Comparison of ENCODE assay signal across 14 mouse cellular contexts in the genomic region with DNA sequence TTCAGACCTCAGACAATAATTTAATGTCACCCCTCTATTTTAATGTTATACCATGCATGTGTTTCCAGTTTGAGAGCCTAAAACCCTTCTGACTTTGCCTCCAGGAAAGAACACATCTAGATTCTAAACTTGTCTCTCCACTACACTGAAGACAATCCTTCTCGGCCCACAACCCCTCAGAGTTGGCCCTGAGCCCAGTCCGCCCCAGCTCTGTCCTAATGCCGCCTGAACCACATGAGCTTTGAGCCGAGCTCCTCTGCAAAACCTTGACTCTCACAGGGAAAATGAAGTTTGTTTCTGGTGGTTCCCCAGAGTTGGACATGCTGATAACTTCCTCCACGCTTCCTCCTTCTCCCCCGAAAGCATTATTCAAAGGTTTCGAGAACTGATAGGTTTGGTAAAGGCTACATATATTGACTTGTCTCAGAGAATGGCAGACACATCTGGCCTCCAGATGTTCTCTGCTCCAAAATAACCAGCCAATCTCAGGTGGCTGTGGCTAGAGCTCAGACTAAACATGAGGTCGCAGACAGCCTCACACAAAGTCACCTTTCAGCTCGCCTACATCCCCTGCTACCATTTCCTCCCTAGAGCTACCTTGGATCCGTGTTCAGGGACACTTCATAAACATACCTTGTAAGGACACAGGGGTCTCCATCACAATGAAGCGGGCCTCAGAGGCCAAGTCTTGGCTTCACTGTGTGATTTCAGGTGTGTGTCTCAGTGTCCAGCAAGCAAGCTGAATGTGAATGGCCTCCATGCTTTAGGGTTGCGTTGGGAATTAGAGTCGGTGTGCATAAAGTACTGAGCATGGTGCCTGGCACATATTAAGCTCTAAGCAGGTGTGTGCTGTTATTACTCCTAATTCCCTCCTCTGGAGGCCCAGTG.
DNase-seq lines count a peak whose midpoint lies in the region; ATAC-seq lines count a peak whose summit lies in the region.
"Had no signal": no experiment of that assay in that cellular context is flagged by ENCODE, and none has a peak within 500 bp of the region (broad histone marks: within the 10 kb centered on the region; RNA-seq: fewer than 3 reads in every experiment).

No protein-coding gene starts in this region.

- peak; percentile 68 for ATAC-seq in common myeloid progenitor, adult 5-6 weeks (replicated peaks; ENCODE audit: low read depth, poor library complexity, severe bottlenecking)
- peak; percentile 80; the same call in 1 of the 2 replicates for ATAC-seq in embryonic facial prominence, embryonic 14.5 days (ENCODE audit: low read depth)
- 0 out of 2 replicates have a peak, but pooled peaks have one; percentile 58 for ATAC-seq in limb, embryonic 15.5 days (ENCODE audit: insufficient number of reproducible peaks, low FRiP score, low TSS enrichment, low read depth)
- no peak for ATAC-seq in liver, embryonic 11.5 days (replicated peaks; ENCODE audit: low FRiP score)

- 36% methylated on average over 13 of the region's 13 CpGs for WGBS in embryonic facial prominence, embryonic 14.5 days
- WGBS in limb, embryonic 15.5 days: 21% methylated on average over 13 of the region's 13 CpGs
- WGBS in liver, embryonic 11.5 days: 72% methylated on average over 13 of the region's 13 CpGs

- intact Hi-C loops in left cerebral cortex, postnatal 4 days (cut with DNase I): no loop called here

- H3K36me3 ChIP-seq in embryonic facial prominence, embryonic 14.5 days (ENCODE audit: control insufficient read depth, insufficient read depth, low read length): no peaks in the 10 kb centered on the region
- H3K36me3 ChIP-seq in limb, embryonic 15.5 days: no peaks in the 10 kb centered on the region
- H3K36me3 ChIP-seq in liver, embryonic 11.5 days (ENCODE audit: control insufficient read depth, insufficient read depth, low read length): no peaks in the 10 kb centered on the region
- H3K36me3 ChIP-seq: forebrain, embryonic 12.5 days; lung, embryonic 15.5 days had no signal

- no peak overlapping the region for H3K4me3 ChIP-seq in embryonic facial prominence, embryonic 14.5 days (ENCODE audit: low read depth, low read length)
- H3K4me3 ChIP-seq in limb, embryonic 15.5 days: no peak overlapping the region
- no peak overlapping the region for H3K4me3 ChIP-seq in liver, embryonic 11.5 days (ENCODE audit: low read depth, low read length)
- H3K4me3 ChIP-seq: forebrain, embryonic 12.5 days; lung, embryonic 15.5 days had no signal

- H3K9me3 ChIP-seq in embryonic facial prominence, embryonic 14.5 days (ENCODE audit: control insufficient read depth, low read length): no peaks in the 10 kb centered on the region
- H3K9me3 ChIP-seq in limb, embryonic 15.5 days: no peaks in the 10 kb centered on the region
- no peaks in the 10 kb centered on the region for H3K9me3 ChIP-seq in liver, embryonic 11.5 days (ENCODE audit: control insufficient read depth, low read length)
- H3K9me3 ChIP-seq: forebrain, embryonic 12.5 days; lung, embryonic 15.5 days had no signal

- peaks cover 13% of the 10 kb centered on the region for H3K4me1 ChIP-seq in embryonic facial prominence, embryonic 14.5 days (ENCODE audit: control insufficient read depth, insufficient read depth, low read length)
- H3K4me1 ChIP-seq in limb, embryonic 15.5 days: peaks cover 16% of the 10 kb centered on the region
- H3K4me1 ChIP-seq in liver, embryonic 11.5 days (replicated peaks; ENCODE audit: control insufficient read depth, insufficient read depth, low read length): no peaks in the 10 kb centered on the region
- H3K4me1 ChIP-seq: forebrain, embryonic 12.5 days; lung, embryonic 15.5 days had no signal

- H3K9ac ChIP-seq in embryonic facial prominence, embryonic 14.5 days (ENCODE audit: low read depth, low read length): no peak overlapping the region
- no peak overlapping the region for H3K9ac ChIP-seq in limb, embryonic 15.5 days
- no peak overlapping the region for H3K9ac ChIP-seq in liver, embryonic 11.5 days (ENCODE audit: low read depth, low read length)
- H3K9ac ChIP-seq: forebrain, embryonic 12.5 days; lung, embryonic 15.5 days had no signal

- peak overlapping the region; percentile 71 for H3K27ac ChIP-seq in embryonic facial prominence, embryonic 14.5 days (replicated peaks; ENCODE audit: low read depth, low read length)
- H3K27ac ChIP-seq in limb, embryonic 15.5 days: peak overlapping the region; percentile 65
- no peak overlapping the region for H3K27ac ChIP-seq in liver, embryonic 11.5 days (ENCODE audit: low read depth, low read length)
- H3K27ac ChIP-seq: forebrain, embryonic 12.5 days; kidney, postnatal 0 days; lung, embryonic 15.5 days had no signal

- H3K4me2 ChIP-seq in embryonic facial prominence, embryonic 14.5 days (ENCODE audit: low read depth, low read length): 0 out of 2 replicates have a peak overlapping the region, but pooled peaks have one; percentile 11
- H3K4me2 ChIP-seq in limb, embryonic 15.5 days: peak overlapping the region; percentile 14; the same call in 1 of the 2 replicates
- H3K4me2 ChIP-seq in liver, embryonic 11.5 days: no peak overlapping the region
- H3K4me2 ChIP-seq: forebrain, embryonic 12.5 days; lung, embryonic 15.5 days had no signal

- H3K27me3 ChIP-seq in embryonic facial prominence, embryonic 14.5 days (replicated peaks; ENCODE audit: control insufficient read depth, insufficient read depth, low read length): no peaks in the 10 kb centered on the region
- H3K27me3 ChIP-seq in limb, embryonic 15.5 days: peaks cover 4% of the 10 kb centered on the region; the same call in 1 of the 2 replicates
- no peaks in the 10 kb centered on the region for H3K27me3 ChIP-seq in liver, embryonic 11.5 days (replicated peaks; ENCODE audit: control insufficient read depth, insufficient read depth, low read length)
- H3K27me3 ChIP-seq: forebrain, embryonic 12.5 days; lung, embryonic 15.5 days had no signal

- peak; percentile 70 for DNase-seq in left cerebral cortex, postnatal 4 days
- DNase-seq in left cerebral cortex, adult 11 months (ENCODE audit: low spot score): no peak
- peak; percentile 78 for DNase-seq in embryonic facial prominence, embryonic 14.5 days (ENCODE audit: low spot score)
- no peak for DNase-seq in urinary bladder, postnatal 10 days (ENCODE audit: low spot score)
- no peak for DNase-seq in urinary bladder, postnatal 25 days (ENCODE audit: low spot score)
- DNase-seq in liver, embryonic 11.5 days (ENCODE audit: low spot score): no peak
- DNase-seq: cerebellum, postnatal 25 days; gastrocnemius, postnatal 14 days; thymus, postnatal 14 days had no signal

Comparison
In these comparisons a context has a peak if more than half of its experiments do, and no peak if none do; other contexts are left out.
1. DNase-seq: peak in left cerebral cortex, postnatal 4 days (single experiment) and embryonic facial prominence, embryonic 14.5 days (single experiment); none in left cerebral cortex, adult 11 months (single experiment), urinary bladder, postnatal 10 days (single experiment), urinary bladder, postnatal 25 days (single experiment) and liver, embryonic 11.5 days (single experiment).